Mouse (Mus musculus) lung, adult 2 months (tissue): ENCODE results near the gene Nrf1.

Experiments used
- CTCF ChIP-seq: fragments of 200-500 bp; IDR thresholded peaks from 2 replicates; pipeline ENCODE4 v1.5.1; 2011; ENCODE audit warnings: mild to moderate bottlenecking, low read length, control low read depth; ENCODE audit not compliant: insufficient read depth
- POLR2A ChIP-seq: fragments of 200-500 bp; IDR thresholded peaks from 2 replicates; pipeline ENCODE4 v1.6.1; 2011; ENCODE audit warnings: low read depth, mild to moderate bottlenecking, control low read depth, low read length, borderline replicate concordance; ENCODE audit errors: extremely low read depth

- TF ChIP-seq CTCF: no peak
- TF ChIP-seq POLR2A: no peak
Observed at GRCm38 (mm10) chr6:30013520-30013919, 34.3 kb upstream of the Nrf1 start.
